Mouse (Mus musculus) G1E (cell line): ENCODE results near the gene Msh2.

Source experiments
- CTCF ChIP-seq: IDR thresholded peaks from 2 replicates; pipeline ENCODE4 v1.5.1; 2012; ENCODE audit warnings: low read depth, low read length, inconsistent platforms, mixed read lengths
- GATA1 ChIP-seq: IDR thresholded peaks from 2 replicates; pipeline ENCODE4 v1.6.1; 2012; ENCODE audit warnings: borderline replicate concordance, low read length, inconsistent platforms, mixed read lengths
- GATA2 ChIP-seq: IDR thresholded peaks from 2 replicates; pipeline ENCODE4 v1.6.1; 2012; ENCODE audit warnings: low read depth, low read length, inconsistent platforms, borderline replicate concordance
- POLR2AphosphoS5 ChIP-seq: IDR thresholded peaks from 2 replicates; pipeline ENCODE4 v1.6.1; 2012; ENCODE audit warnings: low read depth, low read length, inconsistent platforms; ENCODE audit not compliant: insufficient replicate concordance
- TAL1 ChIP-seq: conservative IDR thresholded peaks from 2 replicates; pipeline ENCODE4 v1.6.1; 2012; ENCODE audit warnings: low read depth, low read length, inconsistent platforms, mixed read lengths

- TF ChIP-seq CTCF (no peak), GATA1 (no peak), TAL1 (no peak), POLR2AphosphoS5 (no peak), GATA2 (no peak)
Observed at GRCm38 (mm10) chr17:87671890-87672660, at the start of gene Msh2.
